Mouse (Mus musculus): Measurements from ENCODE around the gene Naaa. TPM values are rescaled to one million over a fixed set of nuclear protein-coding genes. Genes with fewer than 3 reads are reported as not detected.

The Naaa gene
- polyA plus RNA-seq, 2 experiments, result 17.5 to 19.0 TPM

DNA sequence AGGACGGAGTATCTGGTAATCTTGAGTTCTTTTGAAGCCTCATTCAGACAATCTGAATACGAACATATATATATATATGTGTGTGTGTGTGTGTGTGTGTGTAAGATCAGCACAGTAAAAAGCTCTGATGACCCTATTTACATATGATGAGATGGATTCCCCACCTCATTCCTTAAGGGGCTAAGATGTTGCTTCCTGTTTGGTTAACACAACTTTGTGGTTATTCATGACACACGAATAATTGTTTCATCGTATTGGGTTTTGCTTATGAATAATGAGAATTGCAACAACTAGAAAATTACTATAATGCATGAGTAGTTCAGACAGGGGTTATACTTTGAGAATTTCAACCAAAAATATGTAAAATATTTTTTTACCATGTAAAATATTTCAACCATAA lies 62.7 kb downstream of the Naaa start, which contains the start of gene U90926:
U90926 (minus strand) TSS at position 101 of the 400 bp plus-strand sequence.
- no peaks in the 10 kb centered on the region for H3K4me1 ChIP-seq (ENCODE audit: control insufficient read depth, insufficient read depth, low read length)
- ATAC-seq (ENCODE audit: low FRiP score, low read depth) (no peak), DNase-seq (ENCODE audit: low spot score) (no peak)
- no peak within 1 kb of the TSS for H3K4me2 ChIP-seq (replicated peaks; ENCODE audit: low read depth, low read length, severe bottlenecking)
- H3K36me3 ChIP-seq (ENCODE audit: control insufficient read depth, insufficient read depth, low read length), result no peaks in the 10 kb centered on the region
- TF ChIP-seq POLR2A (IDR thresholded peaks at IDR 0.05; ENCODE audit: borderline replicate concordance, extremely low read depth, insufficient read depth, insufficient read length), result no peak
- no peak within 1 kb of the TSS for H3K27ac ChIP-seq (replicated peaks; ENCODE audit: low read depth, low read length)
- H3K4me3 ChIP-seq (replicated peaks; ENCODE audit: low read length), result no peak within 1 kb of the TSS
- no peaks in the 10 kb centered on the region for H3K9me3 ChIP-seq (ENCODE audit: control insufficient read depth, low read length)
- no peaks in the 10 kb centered on the region for H3K27me3 ChIP-seq (ENCODE audit: control insufficient read depth, insufficient read depth, low read length)
- no peak within 1 kb of the TSS for H3K9ac ChIP-seq (ENCODE audit: low read depth, low read length, severe bottlenecking)
- 89% methylated on average over 4 of the region's 4 CpGs for WGBS

DNA sequence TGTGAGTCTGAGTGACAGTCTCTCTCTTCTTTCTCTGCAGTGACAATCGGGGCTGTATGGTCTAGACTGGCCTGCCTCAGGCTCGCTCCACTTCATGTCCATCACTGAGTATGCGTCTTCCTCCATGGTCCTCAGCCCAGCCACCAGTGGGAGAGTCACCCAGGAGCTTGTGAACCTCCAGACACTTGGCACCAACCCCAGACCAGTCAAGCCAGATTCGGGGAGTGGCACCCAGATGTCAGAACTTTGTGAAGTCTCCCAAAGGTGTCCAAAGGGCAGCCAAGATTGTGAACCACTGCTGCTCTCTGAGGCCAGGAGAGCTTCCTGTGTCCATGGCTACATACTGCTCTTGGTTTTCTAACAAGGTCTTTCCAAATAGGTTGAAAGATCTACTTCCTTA lies 65.7 kb downstream of the Naaa start:
- Histone ChIP-seq H3K4me1 (ENCODE audit: control insufficient read depth, insufficient read depth, low read length) (no peaks in the 10 kb centered on the region), H3K27me3 (ENCODE audit: control insufficient read depth, insufficient read depth, low read length) (no peaks in the 10 kb centered on the region), H3K9me3 (ENCODE audit: control insufficient read depth, low read length) (no peaks in the 10 kb centered on the region), H3K36me3 (ENCODE audit: control insufficient read depth, insufficient read depth, low read length) (no peaks in the 10 kb centered on the region), H3K4me2 (replicated peaks; ENCODE audit: low read depth, low read length, severe bottlenecking) (no peak overlapping the region), H3K27ac (replicated peaks; ENCODE audit: low read depth, low read length) (no peak overlapping the region), H3K9ac (ENCODE audit: low read depth, low read length, severe bottlenecking) (no peak overlapping the region), H3K4me3 (replicated peaks; ENCODE audit: low read length) (no peak overlapping the region)
- no peak for TF ChIP-seq POLR2A (IDR thresholded peaks at IDR 0.05; ENCODE audit: borderline replicate concordance, extremely low read depth, insufficient read depth, insufficient read length)
- 82% methylated on average over 4 of the region's 4 CpGs for WGBS
- no peak for ATAC-seq (ENCODE audit: low FRiP score, low read depth)
- no peak for DNase-seq (ENCODE audit: low spot score)

DNA sequence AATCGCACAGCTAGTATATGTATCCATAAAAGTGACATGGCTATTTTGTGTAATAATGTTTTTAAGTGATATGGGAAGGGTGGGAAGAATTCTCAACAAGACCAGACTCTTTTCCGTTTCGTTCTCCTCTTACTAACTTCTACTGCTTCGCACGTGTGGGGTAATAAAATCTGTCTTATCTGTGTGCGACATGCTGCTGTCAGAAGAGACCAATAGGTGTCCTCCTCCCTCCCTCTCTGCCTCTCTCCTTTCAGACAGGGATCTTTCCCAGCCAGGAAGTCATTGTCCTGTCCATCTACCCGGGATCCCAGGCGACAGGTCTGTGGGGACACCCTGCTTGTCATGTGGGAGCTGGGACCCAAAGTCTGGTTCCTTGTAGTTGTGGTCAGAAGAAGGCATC lies 67.8 kb downstream of the Naaa start:
- H3K27me3 ChIP-seq (ENCODE audit: control insufficient read depth, insufficient read depth, low read length), result no peaks in the 10 kb centered on the region
- no peak overlapping the region for H3K27ac ChIP-seq (replicated peaks; ENCODE audit: low read depth, low read length)
- TF ChIP-seq POLR2A (IDR thresholded peaks at IDR 0.05; ENCODE audit: borderline replicate concordance, extremely low read depth, insufficient read depth, insufficient read length), result no peak
- no peak overlapping the region for H3K9ac ChIP-seq (ENCODE audit: low read depth, low read length, severe bottlenecking)
- ATAC-seq (ENCODE audit: low FRiP score, low read depth) (no peak), DNase-seq (ENCODE audit: low spot score) (no peak)
- H3K9me3 ChIP-seq (ENCODE audit: control insufficient read depth, low read length), result no peaks in the 10 kb centered on the region
- H3K36me3 ChIP-seq (ENCODE audit: control insufficient read depth, insufficient read depth, low read length), result peaks cover 4% of the 10 kb centered on the region
- no peak overlapping the region for H3K4me3 ChIP-seq (replicated peaks; ENCODE audit: low read length)
- WGBS, result 69% methylated on average over 8 of the region's 8 CpGs
- H3K4me2 ChIP-seq (replicated peaks; ENCODE audit: low read depth, low read length, severe bottlenecking), result no peak overlapping the region
- no peaks in the 10 kb centered on the region for H3K4me1 ChIP-seq (ENCODE audit: control insufficient read depth, insufficient read depth, low read length)

Other genes starting within 250 kb of the Naaa start
- 0.56 and 0.67 TPM in 2 replicates for gene Cdkl2, start 234.3 kb downstream of the Naaa start, polyA plus RNA-seq (2012; rRNA removed)
- 1.1 and 1.4 TPM in 2 replicates for gene Cdkl2, start 234.3 kb downstream of the Naaa start, polyA plus RNA-seq (2014; fragmentation: Nextera tagmentation; extraction: Ambion mirVana)
- 54.0 and 62.3 TPM in 2 replicates for gene G3bp2, start 194.5 kb downstream of the Naaa start, polyA plus RNA-seq (2012; rRNA removed)
- 145 and 147 TPM in 2 replicates for gene G3bp2, start 194.5 kb downstream of the Naaa start, polyA plus RNA-seq (2014; fragmentation: Nextera tagmentation; extraction: Ambion mirVana)
- 42.9 and 54.6 TPM in 2 replicates for gene Uso1, start 140.2 kb downstream of the Naaa start, polyA plus RNA-seq (2012; rRNA removed)
- gene Uso1, start 140.2 kb downstream of the Naaa start, polyA plus RNA-seq (2014; fragmentation: Nextera tagmentation; extraction: Ambion mirVana), result 42.0 and 43.0 TPM in 2 replicates
- gene U90926, start 62.8 kb downstream of the Naaa start, polyA plus RNA-seq (2012; rRNA removed), result not detected in 2 replicates
- gene U90926, start 62.8 kb downstream of the Naaa start, polyA plus RNA-seq (2014; fragmentation: Nextera tagmentation; extraction: Ambion mirVana), result not detected in 2 replicates
- 0.82 and 0.94 TPM in 2 replicates for gene Ppef2, start 21.9 kb downstream of the Naaa start, polyA plus RNA-seq (2012; rRNA removed)
- gene Ppef2, start 21.9 kb downstream of the Naaa start, polyA plus RNA-seq (2014; fragmentation: Nextera tagmentation; extraction: Ambion mirVana), result not detected in 2 replicates
- 26.9 and 27.6 TPM in 2 replicates for gene Sdad1, start 32.3 kb upstream of the Naaa start, polyA plus RNA-seq (2012; rRNA removed)
- 40.3 and 44.2 TPM in 2 replicates for gene Sdad1, start 32.3 kb upstream of the Naaa start, polyA plus RNA-seq (2014; fragmentation: Nextera tagmentation; extraction: Ambion mirVana)
- 1.1 and 4.1 TPM in 2 replicates for gene Cxcl9, start 49.9 kb upstream of the Naaa start, polyA plus RNA-seq (2012; rRNA removed)
- gene Cxcl9, start 49.9 kb upstream of the Naaa start, polyA plus RNA-seq (2014; fragmentation: Nextera tagmentation; extraction: Ambion mirVana), result 0.35 and 0.94 TPM in 2 replicates
- gene Art3, start 53.7 kb upstream of the Naaa start, polyA plus RNA-seq (2012; rRNA removed), result 5.9 and 9.6 TPM in 2 replicates
- 6.8 and 7.7 TPM in 2 replicates for gene Art3, start 53.7 kb upstream of the Naaa start, polyA plus RNA-seq (2014; fragmentation: Nextera tagmentation; extraction: Ambion mirVana)
- gene Cxcl10, start 70.7 kb upstream of the Naaa start, polyA plus RNA-seq (2012; rRNA removed), result 1.0 and 1.4 TPM in 2 replicates
- 0.51 and 0.98 TPM in 2 replicates for gene Cxcl10, start 70.7 kb upstream of the Naaa start, polyA plus RNA-seq (2014; fragmentation: Nextera tagmentation; extraction: Ambion mirVana)
- 45.3 and 48.6 TPM in 2 replicates for gene Nup54, start 157.0 kb upstream of the Naaa start, polyA plus RNA-seq (2012; rRNA removed)
- 43.6 and 46.6 TPM in 2 replicates for gene Nup54, start 157.0 kb upstream of the Naaa start, polyA plus RNA-seq (2014; fragmentation: Nextera tagmentation; extraction: Ambion mirVana)
- gene Scarb2, start 228.7 kb upstream of the Naaa start, polyA plus RNA-seq (2012; rRNA removed), result 29.1 and 30.1 TPM in 2 replicates
- gene Scarb2, start 228.7 kb upstream of the Naaa start, polyA plus RNA-seq (2014; fragmentation: Nextera tagmentation; extraction: Ambion mirVana), result 10.7 and 12.3 TPM in 2 replicates